Mouse (Mus musculus): ENCODE measurements around the gene Eps15.

DNA sequence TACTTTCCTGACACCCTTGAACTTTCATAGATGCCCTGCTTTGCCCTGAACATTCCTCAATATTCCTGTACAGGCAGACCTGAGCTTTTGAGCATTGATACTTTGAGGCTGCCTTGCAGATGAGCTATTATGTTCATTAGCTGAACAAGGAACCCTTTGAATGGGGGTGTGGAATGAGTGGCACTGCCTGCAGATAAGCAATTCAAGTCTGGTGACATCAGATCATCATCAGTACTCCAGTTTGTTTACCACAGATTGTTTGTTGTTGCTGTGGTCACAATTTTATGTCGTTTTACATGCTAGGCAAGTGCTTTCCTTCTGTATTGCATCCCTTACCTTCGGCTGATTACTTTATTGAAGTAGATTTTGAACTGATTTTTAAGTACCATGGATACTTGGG is 16.4 kb downstream of the Eps15 start:
- TF ChIP-seq GATA1 (IDR thresholded peaks at IDR 0.05; ENCODE audit: borderline replicate concordance, low read length), result no peak
- TF ChIP-seq FLI1 (IDR thresholded peaks at IDR 0.05; ENCODE audit: low read length), result no peak
